Mouse (Mus musculus): Measurements from ENCODE around the gene Gm49339. TPM values are rescaled to one million over a fixed set of nuclear protein-coding genes. Genes with fewer than 3 reads are reported as not detected.

Gm49339 gene
- total and polyA plus RNA-seq, 3 experiments: 1.0 to 15.3 (median 3.8) TPM

DNA sequence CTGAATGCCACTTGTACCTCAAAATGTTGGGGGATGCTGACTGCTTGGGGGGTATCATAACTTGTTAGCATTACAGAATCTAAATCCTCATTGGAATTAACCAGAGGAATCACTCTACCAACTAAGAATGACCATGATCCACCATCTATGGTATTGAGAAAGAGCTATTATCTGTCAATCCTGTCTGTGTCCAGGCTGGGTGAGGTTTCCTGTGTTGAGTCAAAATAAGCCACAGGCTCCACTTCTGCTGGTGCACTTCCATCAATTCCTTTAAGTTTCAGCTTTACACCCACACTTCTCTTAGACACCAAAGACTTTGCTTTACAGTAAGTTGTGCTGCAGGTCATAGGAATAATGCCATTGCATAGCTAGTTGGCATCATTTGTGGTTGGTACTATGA lies 41.0 kb downstream of the Gm49339 start:
- H3K27ac ChIP-seq (ENCODE audit: insufficient read depth, low read depth): no peak overlapping the region
- no peak overlapping the region for H3K4me3 ChIP-seq (replicated peaks in 1 of 3; ENCODE audit: low read depth in 2 of 3, low read length in 2 of 3, poor library complexity in 1 of 3)

GRCm38 (mm10) chr10:51526090-51526489 lies 45.7 kb downstream of the Gm49339 start:
- H3K9ac ChIP-seq (ENCODE audit: insufficient read depth, low read depth): no peak overlapping the region
- H3K27me3 ChIP-seq (replicated peaks): no peaks in the 10 kb centered on the region
- no peak overlapping the region for H3K27ac ChIP-seq (ENCODE audit: insufficient read depth, low read depth)
- no peaks in the 10 kb centered on the region for H3K9me3 ChIP-seq (replicated peaks; ENCODE audit: low read length)
- DNase-seq (ENCODE audit: extremely low read depth): no peak
- TF ChIP-seq POLR2A (IDR thresholded peaks at IDR 0.05; ENCODE audit: low read depth, low read length) (no peak), HCFC1 (IDR thresholded peaks at IDR 0.05; ENCODE audit: low read depth, low read length) (no peak), TCF12 (IDR thresholded peaks at IDR 0.05; ENCODE audit: low read depth, low read length) (no peak), CHD2 (IDR thresholded peaks at IDR 0.05; ENCODE audit: low read length) (no peak), JUND (conservative IDR thresholded peaks at IDR 0.05; ENCODE audit: low read depth, low read length) (no peak), KAT2A (IDR thresholded peaks at IDR 0.05; ENCODE audit: insufficient replicate concordance, low read length) (no peak), IRF4 (IDR thresholded peaks at IDR 0.05; ENCODE audit: low read depth, low read length) (no peak), NELFE (IDR thresholded peaks at IDR 0.05; ENCODE audit: low read depth, low read length) (no peak), ZC3H11A (IDR thresholded peaks at IDR 0.05; ENCODE audit: low read depth, low read length) (no peak), RCOR1 (conservative IDR thresholded peaks at IDR 0.05; ENCODE audit: low read depth, low read length) (no peak), CHD1 (IDR thresholded peaks at IDR 0.05; ENCODE audit: low read depth, low read length) (no peak), ETS1 (conservative IDR thresholded peaks at IDR 0.05; ENCODE audit: low read depth, low read length) (no peak), PAX5 (IDR thresholded peaks at IDR 0.05; ENCODE audit: low read length) (no peak), SMC3 (IDR thresholded peaks at IDR 0.05; ENCODE audit: low read depth, low read length) (no peak), ZNF384 (IDR thresholded peaks at IDR 0.05; ENCODE audit: low read depth, low read length) (no peak), GABPA (IDR thresholded peaks at IDR 0.05; ENCODE audit: insufficient replicate concordance, low read depth, low read length) (no peak)
- in situ Hi-C loops (cut with MboI; ENCODE audit: low pct_ligation_motif_present, low pct_unique_long_range_greater_than_20kb, low sequenced_read_pairs) (loop anchor here (10.0 kb wide), 1 partner anchor 111 kb away; no protein-coding TSS in a partner anchor), dilution Hi-C loops (cut with MboI; ENCODE audit: extremely low pct_ligation_motif_present, extremely low pct_unique_long_range_greater_than_20kb, low sequenced_read_pairs) (no loop called here)
- H3K4me1 ChIP-seq (ENCODE audit: control insufficient read depth in 1 of 2, insufficient read depth in 2 of 2): no peaks in the 10 kb centered on the region; a peak in 1 of 4 replicates
- H3K4me2 ChIP-seq (ENCODE audit: insufficient read depth, low read depth, poor library complexity, severe bottlenecking): no peak overlapping the region
- H3K4me3 ChIP-seq (replicated peaks in 1 of 3; ENCODE audit: low read depth in 2 of 3, low read length in 2 of 3, poor library complexity in 1 of 3): no peak overlapping the region
- H3K79me2 ChIP-seq (replicated peaks; ENCODE audit: control insufficient read depth, extremely low read depth, insufficient read depth, poor library complexity, severe bottlenecking): no peaks in the 10 kb centered on the region
- no peaks in the 10 kb centered on the region for H3K36me3 ChIP-seq (replicated peaks in 1 of 2; ENCODE audit: control insufficient read depth in 1 of 2, insufficient read depth in 1 of 2, low read length in 1 of 2)

More for the DNA sequence above, 41.0 kb downstream of the Gm49339 start:
- Histone ChIP-seq H3K4me2 (ENCODE audit: insufficient read depth, low read depth, poor library complexity, severe bottlenecking) (no peak overlapping the region), H3K36me3 (replicated peaks in 1 of 2; ENCODE audit: control insufficient read depth in 1 of 2, insufficient read depth in 1 of 2, low read length in 1 of 2) (no peaks in the 10 kb centered on the region), H3K9ac (ENCODE audit: insufficient read depth, low read depth) (no peak overlapping the region), H3K4me1 (ENCODE audit: control insufficient read depth in 1 of 2, insufficient read depth in 2 of 2) (no peaks in the 10 kb centered on the region), H3K79me2 (replicated peaks; ENCODE audit: control insufficient read depth, extremely low read depth, insufficient read depth, poor library complexity, severe bottlenecking) (no peaks in the 10 kb centered on the region), H3K27me3 (replicated peaks) (no peaks in the 10 kb centered on the region), H3K9me3 (replicated peaks; ENCODE audit: low read length) (no peaks in the 10 kb centered on the region)
- in situ Hi-C loops (cut with MboI; ENCODE audit: low pct_ligation_motif_present, low pct_unique_long_range_greater_than_20kb, low sequenced_read_pairs) (loop anchor here (10.0 kb wide), 1 partner anchor 107 kb away; no protein-coding TSS in a partner anchor), dilution Hi-C loops (cut with MboI; ENCODE audit: extremely low pct_ligation_motif_present, extremely low pct_unique_long_range_greater_than_20kb, low sequenced_read_pairs) (no loop called here)
- TF ChIP-seq TBP (conservative IDR thresholded peaks at IDR 0.05; ENCODE audit: low read depth, low read length): no peak
- no peak for TF ChIP-seq ETS1 (conservative IDR thresholded peaks at IDR 0.05; ENCODE audit: low read depth, low read length)
- no peak for TF ChIP-seq CHD2 (IDR thresholded peaks at IDR 0.05; ENCODE audit: low read length)
- TF ChIP-seq CTCF (conservative IDR thresholded peaks at IDR 0.05 in 1 of 2, IDR thresholded peaks at IDR 0.05 in 1 of 2; ENCODE audit: low read depth in 2 of 2, low read length in 2 of 2): no peak
- TF ChIP-seq ZC3H11A (IDR thresholded peaks at IDR 0.05; ENCODE audit: low read depth, low read length): no peak
- TF ChIP-seq MAX (IDR thresholded peaks at IDR 0.05; ENCODE audit: low read length): no peak
- TF ChIP-seq BHLHE40 (IDR thresholded peaks at IDR 0.05; ENCODE audit: low read depth, low read length): no peak
- no peak for TF ChIP-seq POLR2AphosphoS2 (IDR thresholded peaks at IDR 0.05; ENCODE audit: low read depth, low read length)
- no peak for DNase-seq (ENCODE audit: extremely low read depth)
